Mouse (Mus musculus): ENCODE results near the gene Fam228b. TPM values are rescaled to one million over a fixed set of nuclear protein-coding genes. Genes with fewer than 3 reads are reported as not detected.

Fam228b gene
- polyA plus RNA-seq, 1 experiment from 2014 or later = 1.0 TPM

DNA sequence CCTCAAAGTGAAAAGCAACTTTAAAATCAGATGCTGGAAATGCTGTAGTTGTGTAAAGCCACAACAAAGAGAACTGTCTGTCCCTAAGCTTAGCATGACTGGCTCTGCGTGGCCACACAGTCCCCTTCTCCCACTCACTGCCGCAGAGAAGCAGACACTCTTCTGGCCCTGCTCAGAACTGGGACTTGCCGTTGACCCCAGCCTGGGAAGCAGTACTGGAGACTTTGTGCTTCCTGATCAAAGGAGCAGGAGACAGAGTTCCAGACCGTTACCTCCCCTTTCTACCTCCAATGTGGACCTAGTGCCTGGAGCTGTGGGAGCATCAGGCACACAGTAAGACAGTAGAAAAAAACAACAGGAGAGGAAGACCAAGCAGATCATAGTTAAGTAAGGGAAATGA lies 36.7 kb downstream of the Fam228b start:
- TF ChIP-seq EP300 (optimal IDR thresholded peaks at IDR 0.05) (no peak), CTCF (IDR thresholded peaks at IDR 0.05; ENCODE audit: low read depth) (no peak)
- Histone ChIP-seq H3K9me3 (ENCODE audit: control insufficient read depth, low read length) (no peaks in the 10 kb centered on the region), H3K27me3 (ENCODE audit: control insufficient read depth, insufficient read depth, low read length) (no peaks in the 10 kb centered on the region), H3K4me3 (ENCODE audit: low read depth, low read length) (no peak overlapping the region), H3K36me3 (ENCODE audit: control insufficient read depth, insufficient read depth, low read length) (no peaks in the 10 kb centered on the region), H3K4me2 (replicated peaks; ENCODE audit: low read depth) (no peak overlapping the region), H3K4me1 (replicated peaks; ENCODE audit: control insufficient read depth, insufficient read depth) (no peaks in the 10 kb centered on the region), H3K9ac (ENCODE audit: low read length) (no peak overlapping the region), H3K27ac (replicated peaks) (no peak overlapping the region)
- ATAC-seq (ENCODE audit: low FRiP score, low TSS enrichment) (no peak), DNase-seq (ENCODE audit: low spot score) (no peak)
- WGBS = 60% methylated on average over 4 of the region's 4 CpGs

DNA sequence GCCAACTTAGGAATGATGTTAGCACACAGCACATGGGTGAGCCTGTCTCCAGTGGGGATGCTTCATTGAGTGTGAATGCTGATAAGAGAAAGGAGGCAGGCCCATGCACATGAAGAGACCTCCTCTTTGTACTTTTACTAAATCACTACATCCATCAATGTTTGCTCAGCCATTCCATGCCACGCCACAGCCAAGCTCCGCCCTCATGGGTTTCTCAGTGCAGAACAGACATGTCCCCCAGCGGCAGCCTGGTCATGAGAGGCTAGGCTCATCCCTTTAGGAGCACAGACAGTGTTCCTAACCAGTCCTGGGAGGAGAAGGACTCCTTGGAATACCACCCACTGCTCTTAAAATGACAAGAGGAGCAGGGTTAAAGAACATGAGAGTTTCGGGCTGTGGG lies 37.4 kb downstream of the Fam228b start:
- ATAC-seq (ENCODE audit: low FRiP score, low TSS enrichment) (no peak), DNase-seq (ENCODE audit: low spot score) (no peak)
- Histone ChIP-seq H3K9ac (ENCODE audit: low read length) (no peak overlapping the region), H3K27me3 (ENCODE audit: control insufficient read depth, insufficient read depth, low read length) (no peaks in the 10 kb centered on the region), H3K9me3 (ENCODE audit: control insufficient read depth, low read length) (no peaks in the 10 kb centered on the region), H3K4me3 (ENCODE audit: low read depth, low read length) (no peak overlapping the region), H3K27ac (replicated peaks) (no peak overlapping the region), H3K4me1 (replicated peaks; ENCODE audit: control insufficient read depth, insufficient read depth) (no peaks in the 10 kb centered on the region), H3K4me2 (replicated peaks; ENCODE audit: low read depth) (no peak overlapping the region), H3K36me3 (ENCODE audit: control insufficient read depth, insufficient read depth, low read length) (no peaks in the 10 kb centered on the region)
- TF ChIP-seq CTCF (IDR thresholded peaks at IDR 0.05; ENCODE audit: low read depth) (no peak), EP300 (optimal IDR thresholded peaks at IDR 0.05) (no peak)
- 50% methylated on average over 4 of the region's 4 CpGs for WGBS

DNA sequence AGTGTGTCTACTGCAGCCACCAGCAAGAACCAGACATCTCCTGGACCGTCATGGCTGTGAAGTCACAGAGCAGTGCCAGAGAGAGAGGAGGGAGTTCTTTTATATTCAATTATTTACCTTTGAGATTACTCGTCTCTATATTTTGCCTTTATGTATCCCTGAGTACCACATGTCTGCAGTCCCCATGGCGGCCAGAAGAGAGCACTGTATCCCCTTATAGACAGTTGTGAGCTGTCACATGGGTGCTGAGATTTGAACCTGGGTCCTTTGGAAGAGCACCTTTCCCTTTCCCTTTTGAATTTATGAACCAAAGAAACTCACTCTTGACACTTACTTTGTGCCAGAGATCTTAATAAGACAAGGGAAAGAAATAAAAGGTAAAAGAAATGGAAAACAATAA lies 39.9 kb downstream of the Fam228b start:
- no peaks in the 10 kb centered on the region for H3K27me3 ChIP-seq (ENCODE audit: control insufficient read depth, insufficient read depth, low read length)
- 85% methylated on average over 3 of the region's 3 CpGs for WGBS
- no peak overlapping the region for H3K9ac ChIP-seq (ENCODE audit: low read length)
- no peak overlapping the region for H3K27ac ChIP-seq (replicated peaks)
- no peaks in the 10 kb centered on the region for H3K36me3 ChIP-seq (ENCODE audit: control insufficient read depth, insufficient read depth, low read length)
- DNase-seq (ENCODE audit: low spot score) = no peak
- ATAC-seq (ENCODE audit: low FRiP score, low TSS enrichment) = no peak
- no peaks in the 10 kb centered on the region for H3K9me3 ChIP-seq (ENCODE audit: control insufficient read depth, low read length)
- no peak overlapping the region for H3K4me3 ChIP-seq (ENCODE audit: low read depth, low read length)
- H3K4me2 ChIP-seq (replicated peaks; ENCODE audit: low read depth) = no peak overlapping the region
- no peaks in the 10 kb centered on the region for H3K4me1 ChIP-seq (replicated peaks; ENCODE audit: control insufficient read depth, insufficient read depth)
- no peak for TF ChIP-seq EP300 (optimal IDR thresholded peaks at IDR 0.05)
- TF ChIP-seq CTCF (IDR thresholded peaks at IDR 0.05; ENCODE audit: low read depth) = peak; percentile 28

DNA sequence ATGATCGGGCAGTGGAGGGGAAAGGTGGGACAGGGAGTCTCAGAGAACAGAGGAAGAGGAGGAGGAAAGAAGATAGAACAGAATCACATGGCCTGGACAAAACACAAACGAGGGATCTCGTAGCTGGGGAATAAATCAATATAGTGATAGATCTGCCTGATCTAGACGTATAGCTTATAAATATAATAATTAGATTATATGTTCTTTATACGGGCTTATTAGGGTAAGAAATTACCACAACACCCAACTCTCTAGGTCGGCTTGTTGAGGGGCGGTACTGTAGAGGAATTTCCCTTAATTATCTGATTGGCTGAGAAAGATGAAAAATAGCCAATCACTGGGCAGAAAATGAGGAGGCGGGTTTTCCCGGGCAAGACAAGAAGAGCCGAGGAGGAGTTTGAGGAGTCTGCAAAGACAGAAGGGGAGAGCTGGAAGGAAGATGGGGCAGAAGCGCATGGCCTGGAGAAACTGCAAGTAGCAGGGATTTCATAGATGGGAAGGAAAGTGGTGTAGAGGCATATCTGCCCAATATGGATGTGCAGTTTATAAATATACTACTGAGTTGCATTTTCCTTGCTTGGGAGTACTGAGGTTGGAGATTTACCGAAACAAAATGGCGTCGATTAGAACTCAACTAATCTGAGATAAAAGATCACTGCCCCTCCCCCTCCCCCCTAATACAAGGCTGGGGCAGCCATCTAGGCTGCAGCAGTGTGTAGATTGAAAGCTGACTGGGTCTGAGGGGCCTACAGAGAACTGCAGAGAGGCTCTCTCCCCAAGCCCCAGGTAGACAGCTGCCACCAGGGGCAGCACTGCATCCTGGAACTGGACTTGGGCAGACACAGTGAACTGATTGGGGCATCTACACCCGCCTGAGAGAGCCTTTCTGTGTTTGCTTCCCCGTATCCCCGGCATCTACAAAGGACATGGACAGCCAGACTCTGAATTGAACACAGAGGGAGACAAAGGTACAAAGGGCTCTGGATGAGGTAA lies 49.0 kb downstream of the Fam228b start:
- TF ChIP-seq CTCF (IDR thresholded peaks at IDR 0.05; ENCODE audit: low read depth) = peak; percentile 42
- no peak for TF ChIP-seq EP300 (optimal IDR thresholded peaks at IDR 0.05)
- no peak overlapping the region for H3K27ac ChIP-seq (replicated peaks)
- H3K4me2 ChIP-seq (replicated peaks; ENCODE audit: low read depth) = no peak overlapping the region
- H3K4me3 ChIP-seq (ENCODE audit: low read depth, low read length) = no peak overlapping the region
- H3K27me3 ChIP-seq (ENCODE audit: control insufficient read depth, insufficient read depth, low read length) = no peaks in the 10 kb centered on the region
- no peaks in the 10 kb centered on the region for H3K9me3 ChIP-seq (ENCODE audit: control insufficient read depth, low read length)
- H3K9ac ChIP-seq (ENCODE audit: low read length) = no peak overlapping the region
- DNase-seq (ENCODE audit: low spot score) (no peak), ATAC-seq (ENCODE audit: low FRiP score, low TSS enrichment) (no peak)
- WGBS = 68% methylated on average over 17 of the region's 17 CpGs
- no peaks in the 10 kb centered on the region for H3K4me1 ChIP-seq (replicated peaks; ENCODE audit: control insufficient read depth, insufficient read depth)
- H3K36me3 ChIP-seq (ENCODE audit: control insufficient read depth, insufficient read depth, low read length) = no peaks in the 10 kb centered on the region

DNA sequence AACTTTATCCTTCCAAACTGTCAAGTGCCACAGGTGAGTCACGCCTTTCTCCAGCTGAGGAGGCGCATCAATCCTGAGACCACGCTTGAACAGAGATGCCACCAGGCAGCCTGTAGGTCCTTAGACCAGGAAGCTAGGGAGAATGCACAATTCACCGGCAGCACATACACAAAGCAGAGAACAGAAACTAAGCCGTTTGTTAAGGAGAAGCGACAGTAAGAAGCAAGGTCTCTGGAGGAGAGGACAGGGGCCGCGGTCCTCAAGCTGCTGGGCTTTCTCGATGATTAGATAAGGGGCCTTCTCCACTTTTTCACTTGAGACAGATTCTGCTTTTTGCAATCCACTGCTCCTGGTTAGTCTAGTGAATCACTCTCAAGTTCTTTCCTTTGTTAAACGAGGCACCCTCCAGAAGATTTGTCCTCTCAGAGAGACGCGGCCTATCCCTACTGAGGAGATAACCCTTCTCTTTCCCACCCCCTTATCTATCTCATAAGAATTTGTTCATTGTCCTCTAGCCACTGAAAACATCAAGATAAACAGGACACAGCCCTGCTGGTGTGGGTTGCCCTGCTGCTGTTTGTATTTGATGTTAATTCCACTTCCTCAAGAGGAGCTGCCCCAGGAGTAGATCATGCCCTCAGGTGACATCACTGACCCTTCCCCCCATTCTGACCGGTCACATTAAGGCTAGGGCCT lies 49.9 kb downstream of the Fam228b start:
- no peak for TF ChIP-seq EP300 (optimal IDR thresholded peaks at IDR 0.05)
- TF ChIP-seq CTCF (IDR thresholded peaks at IDR 0.05; ENCODE audit: low read depth) = no peak
- WGBS = 72% methylated on average over 13 of the region's 13 CpGs
- no peaks in the 10 kb centered on the region for H3K4me1 ChIP-seq (replicated peaks; ENCODE audit: control insufficient read depth, insufficient read depth)
- H3K27ac ChIP-seq (replicated peaks) = no peak overlapping the region
- H3K4me2 ChIP-seq (replicated peaks; ENCODE audit: low read depth) = no peak overlapping the region
- no peak for DNase-seq (ENCODE audit: low spot score)
- H3K9ac ChIP-seq (ENCODE audit: low read length) = no peak overlapping the region
- H3K27me3 ChIP-seq (ENCODE audit: control insufficient read depth, insufficient read depth, low read length) = no peaks in the 10 kb centered on the region
- no peak for ATAC-seq (ENCODE audit: low FRiP score, low TSS enrichment)
- no peaks in the 10 kb centered on the region for H3K36me3 ChIP-seq (ENCODE audit: control insufficient read depth, insufficient read depth, low read length)
- no peak overlapping the region for H3K4me3 ChIP-seq (ENCODE audit: low read depth, low read length)
- H3K9me3 ChIP-seq (ENCODE audit: control insufficient read depth, low read length) = no peaks in the 10 kb centered on the region

DNA sequence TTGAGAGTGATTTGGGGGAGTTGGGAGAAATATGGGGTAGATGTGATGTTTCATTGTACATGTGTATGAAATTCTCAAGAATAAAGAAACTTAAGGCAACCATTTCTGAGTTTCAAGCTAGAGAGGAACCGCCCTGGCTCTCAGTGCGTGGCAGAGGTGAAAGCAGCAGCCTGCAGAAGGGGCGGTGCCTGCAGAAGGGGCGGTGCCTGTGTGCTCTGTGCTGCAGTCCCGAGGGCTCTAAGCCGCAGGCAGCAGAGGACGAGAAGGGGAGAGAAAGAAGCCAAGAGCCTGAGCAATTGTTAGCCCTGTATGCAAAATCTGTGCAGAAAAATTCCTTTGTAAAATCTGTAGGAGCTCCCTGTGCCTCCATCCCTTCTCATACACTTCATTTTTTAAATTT lies 51.6 kb downstream of the Fam228b start:
- DNase-seq (ENCODE audit: low spot score) = peak; percentile 78

More for the DNA sequence above, 51.6 kb downstream of the Fam228b start:
- TF ChIP-seq CTCF (IDR thresholded peaks at IDR 0.05; ENCODE audit: low read depth) = no peak
- TF ChIP-seq EP300 (optimal IDR thresholded peaks at IDR 0.05) = no peak
- Histone ChIP-seq H3K27ac (replicated peaks) (no peak overlapping the region), H3K9me3 (ENCODE audit: control insufficient read depth, low read length) (no peaks in the 10 kb centered on the region), H3K4me3 (ENCODE audit: low read depth, low read length) (no peak overlapping the region), H3K9ac (ENCODE audit: low read length) (no peak overlapping the region), H3K27me3 (ENCODE audit: control insufficient read depth, insufficient read depth, low read length) (no peaks in the 10 kb centered on the region), H3K4me1 (replicated peaks; ENCODE audit: control insufficient read depth, insufficient read depth) (no peaks in the 10 kb centered on the region), H3K36me3 (ENCODE audit: control insufficient read depth, insufficient read depth, low read length) (peaks cover 2% of the 10 kb centered on the region), H3K4me2 (replicated peaks; ENCODE audit: low read depth) (no peak overlapping the region)
- WGBS = 10% methylated on average over 7 of the region's 7 CpGs
- peak; percentile 94 for ATAC-seq (ENCODE audit: low FRiP score, low TSS enrichment)
